Mouse (Mus musculus): ENCODE measurements around the gene Plekhg1.

Gene Plekhg1

DNA sequence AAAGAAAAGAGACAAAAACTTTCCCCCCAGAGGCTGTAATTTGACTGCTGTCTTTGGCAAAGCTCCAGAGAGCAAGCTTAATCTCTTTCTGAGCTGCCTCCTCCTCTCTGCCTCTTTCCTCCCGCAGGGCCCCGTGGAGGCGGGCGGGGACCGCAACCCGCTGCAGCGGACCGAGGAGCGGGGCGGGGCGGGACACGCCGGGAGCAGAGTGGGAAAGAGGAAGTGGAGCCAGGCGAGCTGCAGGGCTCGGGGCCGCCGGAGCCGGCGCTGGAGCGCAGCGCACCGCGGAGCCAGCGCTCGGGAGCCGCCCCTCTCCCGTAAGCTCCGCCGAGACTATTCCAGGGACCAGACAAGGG is at the start of gene Plekhg1:
Gene Plekhg1, plus strand, starts transcription at position 217 of the 356 bp plus-strand sequence.
- no peak for DNase-seq (ENCODE audit: low read depth, low spot score)

DNA sequence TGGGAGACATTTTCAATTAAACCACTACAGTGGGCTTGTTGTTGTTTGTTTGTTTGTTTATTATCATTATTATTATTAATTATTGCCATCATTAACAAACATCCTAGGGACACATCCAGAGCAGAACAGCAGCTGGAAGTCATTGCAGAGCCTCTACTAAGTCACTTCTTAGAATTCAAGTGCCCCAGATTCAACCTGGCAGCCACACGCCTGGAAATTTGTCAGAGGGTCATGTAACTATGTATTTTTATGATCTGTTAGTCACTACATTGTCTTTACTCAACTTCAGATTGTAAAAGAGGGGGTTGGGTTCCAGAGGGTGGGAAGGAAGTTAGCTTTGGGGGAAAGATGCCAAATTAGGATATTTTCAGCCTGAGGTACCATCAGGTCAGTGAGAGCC is 47.4 kb upstream of the Plekhg1 start:
- no peak for DNase-seq (ENCODE audit: low read depth, low spot score)

GRCm38 (mm10) chr10:3693699-3694280 is 46.4 kb upstream of the Plekhg1 start:
- DNase-seq (ENCODE audit: low read depth, low spot score) = no peak

DNA sequence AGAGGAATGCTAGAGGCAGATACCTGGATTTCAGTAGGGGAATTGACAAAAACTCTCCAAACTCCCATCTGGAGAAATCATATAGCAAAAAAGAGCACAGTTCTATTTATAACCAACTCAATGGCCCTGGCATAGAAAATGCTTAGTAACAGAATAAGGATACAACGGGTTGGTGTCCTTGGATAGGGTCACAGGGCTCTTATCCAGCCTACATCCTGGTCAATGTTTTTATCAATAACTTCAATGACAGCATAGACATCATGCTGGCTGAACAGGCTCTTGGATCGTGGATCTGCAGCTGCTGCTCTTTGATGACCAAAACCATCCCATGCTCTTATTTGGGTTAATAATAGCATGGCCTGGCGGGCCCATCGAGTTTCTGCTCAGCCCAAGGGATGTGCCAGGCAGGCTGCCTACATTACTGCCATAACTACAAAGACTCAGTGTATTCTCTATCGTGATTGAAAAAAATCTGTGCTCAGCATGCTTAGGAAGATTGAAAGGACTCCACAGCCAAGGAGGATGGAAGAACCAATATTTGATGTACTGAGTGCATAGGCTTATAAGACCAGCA is 44.7 kb upstream of the Plekhg1 start:
- DNase-seq (ENCODE audit: low read depth, low spot score) = no peak

DNA sequence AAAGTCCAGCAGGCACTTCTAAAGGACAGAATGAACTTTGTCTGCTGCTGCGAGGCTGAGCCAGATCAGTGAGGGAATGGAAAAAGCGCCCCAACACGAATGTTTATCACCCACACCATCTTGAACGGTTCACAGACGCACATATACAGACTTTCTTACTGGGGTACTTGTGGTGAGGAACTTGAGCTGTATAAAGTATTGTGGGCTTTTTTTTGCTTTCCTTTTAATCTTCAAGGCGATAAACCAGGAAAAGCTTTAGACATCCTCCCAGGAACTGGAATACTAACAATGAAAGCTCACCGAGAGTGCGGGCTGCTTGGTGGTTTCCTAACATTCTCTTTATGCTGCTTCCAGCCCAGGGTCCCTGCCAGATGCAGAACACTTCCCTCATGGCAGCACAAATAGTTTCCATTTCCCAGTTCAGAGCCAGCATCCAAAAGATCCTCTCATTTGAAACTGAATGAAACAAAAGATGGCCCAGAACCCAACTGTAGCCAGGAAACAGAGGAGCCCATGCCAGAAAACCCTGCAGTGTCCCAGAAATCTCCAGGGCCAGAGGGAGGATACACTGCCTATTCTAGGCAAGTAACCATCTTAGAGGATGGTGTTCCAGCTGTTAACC is 43.3 kb upstream of the Plekhg1 start:
- no peak for DNase-seq (ENCODE audit: low read depth, low spot score)

DNA sequence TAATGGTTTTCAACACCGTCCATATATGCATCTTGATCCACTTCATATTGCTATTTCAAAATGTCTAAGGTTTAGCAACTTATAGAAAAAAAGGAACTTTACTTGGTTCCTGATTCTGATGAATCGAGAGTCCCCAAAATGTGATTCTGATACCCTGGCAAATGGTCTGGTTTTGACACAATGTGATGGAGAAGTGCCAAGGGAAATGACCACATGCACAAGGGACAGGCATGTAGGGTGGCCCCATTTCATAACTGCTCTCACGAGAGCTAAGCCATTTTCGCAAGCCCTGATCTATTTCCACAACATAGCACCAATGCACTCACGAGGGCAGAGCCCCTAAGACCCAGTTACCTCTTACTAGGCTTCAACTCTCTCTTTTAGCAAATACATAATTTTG is 42.7 kb upstream of the Plekhg1 start:
- no peak for DNase-seq (ENCODE audit: low read depth, low spot score)

GRCm38 (mm10) chr10:3700225-3701073 is 39.7 kb upstream of the Plekhg1 start:
- no peak for DNase-seq (ENCODE audit: low read depth, low spot score)

- no peak for DNase-seq (ENCODE audit: low read depth, low spot score)
Observed at GRCm38 (mm10) chr10:3701832-3702231, 38.3 kb upstream of the Plekhg1 start.

- DNase-seq (ENCODE audit: low read depth, low spot score) = no peak
Observed at GRCm38 (mm10) chr10:3702585-3702984, 37.6 kb upstream of the Plekhg1 start.

GRCm38 (mm10) chr10:3706231-3706630 is 33.9 kb upstream of the Plekhg1 start:
- DNase-seq (ENCODE audit: low read depth, low spot score) = no peak

DNA sequence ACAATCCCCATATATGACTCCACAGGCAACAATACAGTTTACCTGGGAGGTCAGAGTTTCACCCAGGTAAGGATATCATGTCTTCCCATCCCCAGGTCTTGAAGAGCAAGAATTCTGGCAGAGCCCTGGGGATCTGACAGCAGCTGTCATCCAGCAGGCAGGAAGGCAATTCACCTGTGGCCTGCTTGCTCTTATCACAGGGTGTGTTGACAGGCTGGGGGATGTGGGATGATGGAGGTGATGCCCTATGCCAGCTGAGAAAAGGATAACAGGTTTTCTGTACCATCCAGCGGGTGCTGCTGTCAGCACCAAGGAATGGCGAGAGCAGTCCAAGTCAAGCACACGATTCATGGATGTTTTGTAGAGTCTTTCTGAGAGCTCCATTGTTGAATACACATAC is 30.1 kb upstream of the Plekhg1 start:
- no peak for DNase-seq (ENCODE audit: low read depth, low spot score)

DNA sequence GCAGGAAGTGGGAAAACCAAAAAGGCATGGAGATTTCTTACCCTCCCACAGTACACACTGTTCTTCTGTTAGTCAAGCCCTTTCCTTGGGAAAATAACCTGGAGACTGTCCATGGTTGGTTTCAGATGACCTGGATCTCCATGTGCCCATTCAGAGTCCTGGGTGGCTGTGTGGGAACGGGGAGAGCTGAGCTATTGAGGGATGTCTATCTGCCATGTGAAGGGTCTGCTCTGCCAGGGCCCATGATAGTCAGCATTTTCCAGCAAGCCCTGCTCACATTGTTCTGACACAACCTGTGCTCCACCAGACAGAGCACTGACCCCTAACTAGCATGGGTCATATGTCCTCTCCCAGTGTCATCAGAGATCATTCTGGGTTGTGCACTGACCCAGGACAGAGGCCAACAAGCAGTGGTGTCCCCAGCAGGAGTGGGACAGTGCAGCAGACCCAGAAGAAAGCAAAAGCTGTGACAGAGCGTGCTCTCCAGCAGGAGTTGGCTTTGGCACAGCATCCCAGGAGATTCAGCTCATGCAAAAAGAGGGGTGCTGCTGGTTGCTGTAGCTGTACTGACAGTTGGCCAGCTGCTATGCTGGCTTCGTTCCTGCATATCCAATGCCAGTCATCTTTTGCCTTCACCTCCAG is 24.7 kb upstream of the Plekhg1 start:
- no peak for DNase-seq (ENCODE audit: low read depth, low spot score)

DNA sequence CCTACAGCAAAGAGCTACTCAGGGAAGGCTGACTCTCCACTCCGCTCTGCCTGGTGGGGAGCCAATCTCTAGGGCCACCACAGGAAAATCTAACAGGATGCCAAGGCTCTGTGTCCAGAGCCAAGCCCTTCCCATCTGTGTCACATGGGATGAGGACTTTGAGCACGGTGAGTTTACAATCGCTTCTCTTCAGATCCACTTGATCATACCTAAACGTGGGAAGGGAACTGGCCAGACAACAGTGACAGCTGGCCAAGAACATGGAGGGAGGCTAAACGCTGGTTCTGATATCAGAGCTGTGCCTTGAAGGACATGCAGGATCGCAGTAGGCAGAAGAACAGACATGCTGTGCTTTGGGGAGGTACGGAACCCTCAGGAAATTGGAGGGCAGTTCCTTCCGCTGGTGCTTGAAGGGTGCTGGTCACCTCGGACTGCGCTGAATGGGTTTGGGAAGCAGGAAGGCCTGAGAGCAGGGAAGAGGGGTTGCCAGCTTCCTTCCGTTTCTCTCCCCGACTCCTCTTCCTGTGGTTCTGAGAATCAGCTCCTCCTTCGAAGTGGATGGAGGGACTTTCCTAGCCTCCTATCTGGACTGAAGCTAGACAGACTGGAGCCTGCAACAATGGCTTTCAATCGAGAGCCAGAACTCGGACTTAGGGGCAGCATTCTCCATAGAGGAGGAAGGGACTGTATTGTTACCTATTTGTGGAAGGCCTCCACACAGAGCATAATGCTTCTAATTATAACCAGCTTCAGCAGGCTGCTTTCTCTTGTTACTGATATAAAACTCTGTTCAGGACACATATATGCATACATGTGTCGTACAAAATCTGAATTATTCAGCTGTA is 21.9 kb upstream of the Plekhg1 start:
- DNase-seq (ENCODE audit: low read depth, low spot score) = no peak

DNA sequence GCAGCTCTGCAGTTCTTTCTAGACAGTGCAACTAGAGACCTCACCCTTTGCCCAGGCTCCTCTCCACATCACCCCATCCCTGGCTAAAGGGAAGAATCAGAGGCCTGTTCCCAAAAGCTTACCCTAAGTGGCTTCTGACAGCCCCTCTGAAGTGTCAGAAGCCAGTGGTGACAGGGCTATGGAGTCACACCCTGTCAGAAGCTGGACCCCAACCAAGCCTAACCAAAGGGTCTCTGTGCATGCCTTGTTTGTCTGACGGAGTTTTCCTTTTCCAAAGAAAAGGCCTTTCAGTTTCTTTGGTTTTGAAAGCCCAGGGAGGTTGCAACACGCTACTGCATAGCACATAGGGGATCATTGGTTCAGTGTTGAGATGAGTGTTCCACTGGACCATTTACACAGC is 19.9 kb upstream of the Plekhg1 start:
- DNase-seq (ENCODE audit: low read depth, low spot score) = no peak

- no peak for DNase-seq (ENCODE audit: low read depth, low spot score)
Observed at GRCm38 (mm10) chr10:3722339-3722738, 17.8 kb upstream of the Plekhg1 start.

GRCm38 (mm10) chr10:3724665-3725064 is 15.5 kb upstream of the Plekhg1 start:
- DNase-seq (ENCODE audit: low read depth, low spot score) = no peak

- no peak for DNase-seq (ENCODE audit: low read depth, low spot score)
Observed at GRCm38 (mm10) chr10:3729666-3730065, 10.5 kb upstream of the Plekhg1 start.

DNA sequence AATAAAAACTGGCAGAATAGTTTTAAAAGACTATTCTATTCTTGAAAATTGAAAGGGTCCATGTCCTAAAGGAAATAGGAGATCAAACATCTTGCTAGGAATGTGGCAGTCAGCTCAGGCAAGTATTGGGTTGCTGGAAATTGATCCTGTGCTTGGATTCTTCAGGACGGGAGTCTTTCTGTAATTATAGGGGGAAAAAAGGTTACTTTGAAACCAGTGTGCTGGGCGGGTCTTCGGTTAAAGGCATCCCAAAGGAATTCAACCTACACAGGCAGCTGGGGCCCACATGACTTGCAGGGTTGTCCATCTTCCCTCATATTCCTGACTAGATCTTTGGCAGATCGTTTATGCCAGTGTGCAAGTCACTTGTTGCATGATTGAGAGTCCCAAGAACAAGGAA is 9.8 kb upstream of the Plekhg1 start:
- no peak for DNase-seq (ENCODE audit: low read depth, low spot score)

- DNase-seq (ENCODE audit: low read depth, low spot score) = no peak
Observed at GRCm38 (mm10) chr10:3737034-3737433, 3.1 kb upstream of the Plekhg1 start.

- DNase-seq (ENCODE audit: low read depth, low spot score) = no peak
Observed at GRCm38 (mm10) chr10:3740504-3741388, 582 bp downstream of the Plekhg1 start.
